Mouse (Mus musculus) kidney, postnatal 0 days (tissue): ENCODE results near the gene Taar8a. TPM values are rescaled to one million over a fixed set of nuclear protein-coding genes. Genes with fewer than 3 reads are reported as not detected.
"Not testable (repeated sequence)": the region's sequence is repeated elsewhere in the genome, so short reads cannot be mapped to it uniquely, and the experiment has no call there.

Experiments used
- ATAC-seq: fragments of 200-750 bp; cut with Nextera tagmentation; replicated peaks from 2 replicates; pipeline ENCODE4 v1.8.0; 2017; ENCODE audit warnings: low read depth, moderate number of reproducible peaks, moderate TSS enrichment, moderate library complexity; ENCODE audit not compliant: low FRiP score
- DNase-seq: peaks from one replicate; pipeline ENCODE4 v3.0.0-alpha.2; 2016; ENCODE audit warnings: low spot score
- H3K27ac ChIP-seq: fragments of 300-500 bp; sonication (generic); 2 replicates; pipeline ENCODE4 v1.5.1; 2014; ENCODE audit warnings: mild to moderate bottlenecking
- H3K27me3 ChIP-seq: fragments of 300-500 bp; sonication (generic); 2 replicates; pipeline ENCODE4 v1.6.1; 2014; ENCODE audit warnings: low read length, mixed read lengths; ENCODE audit not compliant: insufficient read depth
- H3K36me3 ChIP-seq: fragments of 300-500 bp; sonication (generic); 2 replicates; pipeline ENCODE4 v1.6.1; 2014; ENCODE audit warnings: low read length, mixed read lengths; ENCODE audit not compliant: insufficient read depth
- H3K4me1 ChIP-seq: fragments of 300-500 bp; sonication (generic); replicated peaks from 2 replicates; pipeline ENCODE4 v1.6.1; 2014; ENCODE audit warnings: antibody characterized with exemption, low read length, mixed read lengths; ENCODE audit not compliant: insufficient read depth
- H3K4me2 ChIP-seq: fragments of 300-500 bp; sonication (generic); 2 replicates; pipeline ENCODE4 v1.6.1; 2014; ENCODE audit warnings: mild to moderate bottlenecking, low read length, moderate library complexity, mixed read lengths
- H3K4me3 ChIP-seq: fragments of 300-500 bp; sonication (generic); replicated peaks from 2 replicates; pipeline ENCODE4 v1.5.1; 2014; ENCODE audit warnings: low read depth, low read length
- H3K9ac ChIP-seq: fragments of 300-500 bp; sonication (generic); 2 replicates; pipeline ENCODE4 v1.6.1; 2014; ENCODE audit warnings: low read depth, low read length
- H3K9me3 ChIP-seq: fragments of 300-500 bp; sonication (generic); replicated peaks from 2 replicates; pipeline ENCODE4 v1.6.1; 2016; ENCODE audit warnings: low read length, inconsistent platforms, mixed read lengths
- CTCF ChIP-seq: IDR thresholded peaks from 2 replicates; pipeline ENCODE4 v1.5.1; 2016; ENCODE audit warnings: antibody characterized with exemption, low read depth, mild to moderate bottlenecking, moderate library complexity
- WGBS: fragments of 180-500 bp; shearing (Covaris S2); extraction: QIAGEN DNeasy Blood & Tissue Kit; methylation state at CpG from one replicate; pipeline ENCODE4 v1.1.7; 2014; 5-methylcytosine and 5-hydroxymethylcytosine counted together
- polyA plus RNA-seq: library from polyadenylated mRNA; unstranded; fragments of >200 nt; fragmentation: Nextera tagmentation; extraction: Ambion mirVana; gene quantifications from 2 replicates; pipeline ENCODE4 v1.2.1, GENCODE M21; 2015

Taar8a gene
- polyA plus RNA-seq, 1 experiment from 2014 or later: not detected

DNA sequence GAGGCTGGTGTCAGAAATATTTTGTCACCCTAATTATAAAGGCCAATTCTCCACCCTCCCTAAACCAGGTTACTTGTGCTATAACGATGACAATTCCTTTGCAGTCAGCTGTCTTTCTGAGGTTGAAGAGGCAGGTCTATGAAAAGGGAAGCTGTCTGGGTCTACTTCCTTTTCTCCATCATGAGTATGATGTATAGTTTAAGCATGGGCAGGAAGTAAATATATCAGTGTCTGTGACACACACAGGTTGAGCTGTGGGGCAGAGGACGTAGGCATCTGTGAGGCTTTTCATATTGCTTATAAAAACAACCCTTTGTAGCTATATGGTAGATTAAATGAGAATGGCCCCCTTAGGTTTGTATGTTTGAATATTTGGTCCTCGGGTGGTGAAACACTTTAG is 17.3 kb upstream of the Taar8a start:
- Histone ChIP-seq H3K4me2 (no peak overlapping the region), H3K4me3 (no peak overlapping the region), H3K9ac (no peak overlapping the region), H3K36me3 (no peaks in the 10 kb centered on the region), H3K27me3 (no peaks in the 10 kb centered on the region), H3K9me3 (no peaks in the 10 kb centered on the region), H3K4me1 (no peaks in the 10 kb centered on the region), H3K27ac (no peak overlapping the region)
- no peak for TF ChIP-seq CTCF
- WGBS: 79% methylated on average over 3 of the region's 3 CpGs
- no peak for DNase-seq
- no peak for ATAC-seq

- ATAC-seq, H3K9me3 ChIP-seq, H3K4me2 ChIP-seq, DNase-seq, H3K36me3 ChIP-seq, H3K27me3 ChIP-seq, H3K4me1 ChIP-seq, H3K9ac ChIP-seq, H3K27ac ChIP-seq, H3K4me3 ChIP-seq: not testable (repeated sequence)
- WGBS: 27% methylated on average over 2 of the region's 2 CpGs
These were observed 1.5 kb upstream of the Taar8a start for GRCm38 (mm10) chr10:24074751-24075150.

- ATAC-seq (no peak), DNase-seq (peak; percentile 81)
- no peak overlapping the region for H3K4me2 ChIP-seq
- H3K27me3 ChIP-seq: no peaks in the 10 kb centered on the region
- no peak overlapping the region for H3K4me3 ChIP-seq
- no peaks in the 10 kb centered on the region for H3K36me3 ChIP-seq
- no peaks in the 10 kb centered on the region for H3K9me3 ChIP-seq
- TF ChIP-seq CTCF: peak; percentile 83
- no peak overlapping the region for H3K27ac ChIP-seq
- WGBS: 49% methylated on average over 3 of the region's 3 CpGs
- H3K4me1 ChIP-seq: no peaks in the 10 kb centered on the region
- H3K9ac ChIP-seq: no peak overlapping the region
These were observed 3.9 kb downstream of the Taar8a start for GRCm38 (mm10) chr10:24080166-24080565.

GRCm38 (mm10) chr10:24085936-24086335 is 9.6 kb downstream of the Taar8a start:
- H3K4me3 ChIP-seq: no peak overlapping the region
- no peak for DNase-seq
- H3K4me1 ChIP-seq: no peaks in the 10 kb centered on the region
- no peak for TF ChIP-seq CTCF
- no peak for ATAC-seq
- H3K27ac ChIP-seq: no peak overlapping the region
- H3K36me3 ChIP-seq: no peaks in the 10 kb centered on the region
- H3K9ac ChIP-seq: no peak overlapping the region
- WGBS: 86% methylated on average over 5 of the region's 5 CpGs
- no peaks in the 10 kb centered on the region for H3K9me3 ChIP-seq
- H3K27me3 ChIP-seq: no peaks in the 10 kb centered on the region
- no peak overlapping the region for H3K4me2 ChIP-seq

DNA sequence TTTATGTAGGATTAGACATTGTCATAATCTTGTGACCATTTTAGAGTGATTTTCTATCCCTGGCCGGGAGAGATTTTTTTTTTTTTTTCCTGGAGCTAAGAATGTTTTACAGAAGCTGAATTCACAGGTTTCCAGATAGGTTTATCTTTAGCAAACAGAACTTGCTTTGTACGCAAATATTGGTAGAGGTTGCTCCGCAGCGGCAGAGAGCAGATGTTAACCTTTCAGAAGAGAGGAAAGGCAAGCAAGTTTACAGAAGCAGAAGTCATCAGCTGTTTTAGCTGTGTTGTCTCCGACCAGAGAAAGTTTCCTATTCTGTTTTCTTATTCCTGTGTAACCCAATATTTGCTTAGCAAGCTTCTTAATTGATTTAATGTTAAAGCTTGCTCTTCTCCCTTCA is 10.3 kb downstream of the Taar8a start:
- H3K27me3 ChIP-seq: no peaks in the 10 kb centered on the region
- H3K4me1 ChIP-seq: no peaks in the 10 kb centered on the region
- H3K9me3 ChIP-seq: no peaks in the 10 kb centered on the region
- TF ChIP-seq CTCF: no peak
- no peak overlapping the region for H3K27ac ChIP-seq
- ATAC-seq (no peak), DNase-seq (no peak)
- WGBS: 66% methylated on average over 5 of the region's 5 CpGs
- H3K4me3 ChIP-seq: no peak overlapping the region
- H3K4me2 ChIP-seq: no peak overlapping the region
- H3K36me3 ChIP-seq: no peaks in the 10 kb centered on the region
- no peak overlapping the region for H3K9ac ChIP-seq

- no peak for TF ChIP-seq CTCF
- Histone ChIP-seq H3K9me3 (no peaks in the 10 kb centered on the region), H3K4me2 (no peak overlapping the region), H3K4me3 (no peak overlapping the region), H3K36me3 (no peaks in the 10 kb centered on the region), H3K4me1 (no peaks in the 10 kb centered on the region), H3K27ac (no peak overlapping the region), H3K27me3 (no peaks in the 10 kb centered on the region), H3K9ac (no peak overlapping the region)
- DNase-seq (no peak), ATAC-seq (no peak)
- WGBS: 96% methylated on average over 2 of the region's 2 CpGs
These were observed 10.9 kb downstream of the Taar8a start for GRCm38 (mm10) chr10:24087168-24087567.

GRCm38 (mm10) chr10:24092194-24092593 is 15.9 kb downstream of the Taar8a start, which contains the start of gene Taar8b:
Gene Taar8b, minus strand, starts transcription at chr10:24092294.
- ATAC-seq: no peak
- no peaks in the 10 kb centered on the region for H3K9me3 ChIP-seq
- H3K36me3 ChIP-seq: no peaks in the 10 kb centered on the region
- DNase-seq: no peak
- 74% methylated on average over 2 of the region's 2 CpGs for WGBS
- H3K27ac ChIP-seq: no peak within 1 kb of the TSS
- H3K4me2 ChIP-seq: no peak within 1 kb of the TSS
- TF ChIP-seq CTCF: no peak
- no peak within 1 kb of the TSS for H3K4me3 ChIP-seq
- H3K9ac ChIP-seq: no peak within 1 kb of the TSS
- no peaks in the 10 kb centered on the region for H3K27me3 ChIP-seq
- H3K4me1 ChIP-seq: no peaks in the 10 kb centered on the region

DNA sequence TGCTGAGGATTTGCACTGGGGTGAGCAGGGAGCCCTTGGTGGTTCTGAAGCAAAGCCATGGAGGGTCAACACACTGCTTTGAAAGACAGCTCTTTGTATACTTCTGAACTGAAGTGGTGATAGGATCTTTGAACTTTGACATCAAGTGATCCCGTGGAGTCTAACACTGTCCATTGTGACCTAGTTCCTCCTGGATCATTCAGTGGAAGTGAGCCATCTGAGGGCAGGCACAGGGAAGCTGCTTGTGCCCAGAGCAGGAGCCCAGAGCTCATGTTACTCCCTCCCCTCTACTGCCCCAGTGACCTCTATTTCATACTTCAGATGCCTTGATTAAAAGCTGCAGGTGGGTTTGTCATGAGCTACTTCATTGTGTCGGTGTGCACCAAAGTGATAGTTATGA is 20.7 kb downstream of the Taar8a start:
- not testable (repeated sequence) for H3K9ac ChIP-seq
- 39% methylated on average over 2 of the region's 2 CpGs for WGBS

GRCm38 (mm10) chr10:24101812-24102211 is 25.5 kb downstream of the Taar8a start, which contains the start of gene Taar8c:
Gene Taar8c, minus strand, starts transcription at chr10:24101912.
- WGBS: 91% methylated on average over 1 of the region's 3 CpGs
- not testable (repeated sequence) for H3K27me3 ChIP-seq, H3K4me2 ChIP-seq, H3K4me3 ChIP-seq, H3K4me1 ChIP-seq, H3K36me3 ChIP-seq, H3K9me3 ChIP-seq, H3K27ac ChIP-seq, ATAC-seq, H3K9ac ChIP-seq, DNase-seq

More for the DNA sequence above, 20.7 kb downstream of the Taar8a start:
- not testable (repeated sequence) for ATAC-seq, H3K4me3 ChIP-seq, H3K9me3 ChIP-seq, H3K27ac ChIP-seq, H3K4me1 ChIP-seq, H3K36me3 ChIP-seq, DNase-seq, H3K4me2 ChIP-seq, H3K27me3 ChIP-seq

- 0% methylated on average over 1 of the region's 1 CpGs for WGBS
- not testable (repeated sequence) for H3K36me3 ChIP-seq, ATAC-seq
These were observed 27.0 kb downstream of the Taar8a start for GRCm38 (mm10) chr10:24103299-24103698.

More at GRCm38 (mm10) chr10:24103299-24103698, 27.0 kb downstream of the Taar8a start:
- H3K27ac ChIP-seq, DNase-seq, H3K9ac ChIP-seq, H3K4me2 ChIP-seq, H3K27me3 ChIP-seq, H3K9me3 ChIP-seq, H3K4me3 ChIP-seq, H3K4me1 ChIP-seq: not testable (repeated sequence)
